Mouse (Mus musculus) midbrain, embryonic 13.5 days (tissue): Measurements from ENCODE around the gene Rabgap1l. TPM values are rescaled to one million over a fixed set of nuclear protein-coding genes. Genes with fewer than 3 reads are reported as not detected.
"Not testable (repeated sequence)": the region's sequence is repeated elsewhere in the genome, so short reads cannot be mapped to it uniquely, and the experiment has no call there.

ENCODE experiments used
- ATAC-seq: fragments of 200-750 bp; cut with Nextera tagmentation; 2 replicates; pipeline ENCODE4 v1.8.0; 2017; ENCODE audit warnings: mild to moderate bottlenecking, moderate TSS enrichment, moderate library complexity
- H3K27ac ChIP-seq: fragments of 300-500 bp; sonication (generic); 2 replicates; pipeline ENCODE4 v1.5.1; 2015; ENCODE audit warnings: inconsistent platforms, mild to moderate bottlenecking, moderate library complexity
- H3K27me3 ChIP-seq: fragments of 300-500 bp; sonication (generic); 2 replicates; pipeline ENCODE4 v1.6.1; 2015; ENCODE audit warnings: mild to moderate bottlenecking, inconsistent platforms
- H3K36me3 ChIP-seq: fragments of 300-500 bp; sonication (generic); 2 replicates; pipeline ENCODE4 v1.6.1; 2015; ENCODE audit warnings: mild to moderate bottlenecking, inconsistent platforms
- H3K4me1 ChIP-seq: fragments of 300-500 bp; sonication (generic); replicated peaks from 2 replicates; pipeline ENCODE4 v1.6.1; 2015; ENCODE audit warnings: inconsistent platforms
- H3K4me2 ChIP-seq: fragments of 300-500 bp; sonication (generic); replicated peaks from 2 replicates; pipeline ENCODE4 v1.6.1; 2015; ENCODE audit warnings: moderate library complexity, mild to moderate bottlenecking, inconsistent platforms
- H3K4me3 ChIP-seq: fragments of 300-500 bp; sonication (generic); replicated peaks from 2 replicates; pipeline ENCODE4 v1.5.1; 2015; ENCODE audit warnings: mild to moderate bottlenecking, inconsistent platforms
- H3K9ac ChIP-seq: fragments of 300-500 bp; sonication (generic); replicated peaks from 2 replicates; pipeline ENCODE4 v1.6.1; 2015; ENCODE audit warnings: mild to moderate bottlenecking, inconsistent platforms
- H3K9me3 ChIP-seq: fragments of 300-500 bp; sonication (generic); 2 replicates; pipeline ENCODE4 v1.6.1; 2016; ENCODE audit warnings: mild to moderate bottlenecking, inconsistent platforms
- WGBS: fragments of 180-500 bp; shearing (Covaris S2); methylation state at CpG from one replicate; pipeline ENCODE4 v1.1.7; 2015; 5-methylcytosine and 5-hydroxymethylcytosine counted together
- polyA plus RNA-seq: library from polyadenylated mRNA; unstranded; fragments of >200 nt; fragmentation: Nextera tagmentation; extraction: Ambion mirVana; gene quantifications from 2 replicates; pipeline ENCODE4 v1.2.1, GENCODE M21; 2015

Rabgap1l gene
- polyA plus RNA-seq, 1 experiment from 2014 or later, result 25.2 TPM

DNA sequence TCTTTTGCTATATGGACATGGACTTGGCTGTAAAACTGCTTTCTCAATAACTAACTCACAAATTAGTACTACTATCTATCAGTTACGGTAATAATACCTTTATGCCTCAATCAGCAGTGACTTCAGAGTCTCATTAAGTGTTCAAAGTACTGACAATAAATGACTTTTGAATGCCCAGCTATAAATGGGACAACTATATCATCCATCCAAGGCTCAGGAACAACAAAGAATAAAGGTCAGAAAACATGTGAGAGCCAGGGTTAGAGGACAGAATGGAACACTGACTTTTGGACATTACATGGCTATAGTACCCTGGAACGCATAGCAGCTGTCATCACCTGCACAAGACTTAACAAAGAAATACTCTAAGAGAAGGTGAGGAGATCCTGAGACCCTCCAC lies 108.8 kb downstream of the Rabgap1l start:
- Histone ChIP-seq H3K4me2 (no peak overlapping the region), H3K36me3 (no peaks in the 10 kb centered on the region), H3K4me1 (no peaks in the 10 kb centered on the region), H3K4me3 (no peak overlapping the region), H3K9me3 (no peaks in the 10 kb centered on the region), H3K27ac (no peak overlapping the region), H3K27me3 (no peaks in the 10 kb centered on the region), H3K9ac (no peak overlapping the region)
- ATAC-seq, result no peak
- 95% methylated on average over 2 of the region's 2 CpGs for WGBS

DNA sequence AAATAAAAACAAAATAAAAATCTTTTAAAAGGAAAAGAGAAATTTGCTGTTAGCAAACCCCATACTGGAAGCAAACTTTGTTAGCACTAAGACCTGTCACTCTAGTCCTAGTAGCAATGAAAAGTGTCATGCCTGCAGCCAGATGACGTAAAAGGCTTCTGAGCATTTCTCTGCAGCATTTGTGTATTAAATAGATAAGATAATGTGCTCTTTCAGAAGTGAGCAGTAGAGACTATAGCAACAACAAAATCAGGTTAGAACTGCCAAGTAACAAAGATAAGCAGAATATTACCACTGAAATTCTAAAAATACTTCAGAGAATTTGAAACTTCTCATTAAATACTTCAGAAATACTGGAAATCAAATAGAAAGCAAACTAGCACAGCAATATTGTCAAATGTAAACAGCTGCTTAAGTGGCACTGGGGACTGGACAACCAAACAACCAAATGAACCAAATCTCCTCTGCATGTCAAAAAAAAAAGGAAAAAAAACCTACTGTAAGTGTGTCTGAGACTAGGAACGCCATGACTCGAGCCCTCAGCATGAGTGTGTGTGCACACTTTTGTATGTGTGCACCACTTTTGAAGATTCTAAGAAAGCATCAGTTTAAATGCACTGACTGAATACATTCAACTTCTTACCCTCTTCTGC lies 111.5 kb downstream of the Rabgap1l start:
- H3K27ac ChIP-seq, result no peak overlapping the region
- H3K4me3 ChIP-seq, result no peak overlapping the region
- no peaks in the 10 kb centered on the region for H3K4me1 ChIP-seq
- no peak overlapping the region for H3K4me2 ChIP-seq
- no peaks in the 10 kb centered on the region for H3K36me3 ChIP-seq
- no peaks in the 10 kb centered on the region for H3K9me3 ChIP-seq
- WGBS, result 96% methylated on average over 3 of the region's 3 CpGs
- H3K9ac ChIP-seq, result no peak overlapping the region
- H3K27me3 ChIP-seq, result no peaks in the 10 kb centered on the region
- ATAC-seq, result no peak

DNA sequence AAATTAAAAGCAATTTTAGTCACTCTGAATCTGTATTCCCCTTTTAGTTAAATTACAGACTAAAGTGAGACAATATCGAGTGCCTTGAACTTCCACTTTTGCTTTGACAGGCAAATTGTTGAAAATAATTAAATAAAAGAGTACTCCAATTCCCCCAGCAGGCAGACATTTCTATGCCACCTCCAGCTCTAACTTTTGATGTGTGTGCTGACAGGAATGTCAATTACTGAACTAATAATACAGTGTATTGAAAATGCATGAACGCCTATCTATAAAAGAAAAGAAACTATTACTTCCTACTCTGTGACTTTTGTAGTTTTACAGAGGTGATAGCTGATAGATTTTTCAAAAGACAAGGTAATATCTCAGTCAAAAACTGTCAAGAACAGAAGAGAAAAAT lies 118.2 kb downstream of the Rabgap1l start:
- Histone ChIP-seq H3K9me3 (no peaks in the 10 kb centered on the region), H3K27ac (no peak overlapping the region), H3K4me3 (no peak overlapping the region), H3K9ac (no peak overlapping the region), H3K27me3 (no peaks in the 10 kb centered on the region), H3K4me1 (no peaks in the 10 kb centered on the region), H3K36me3 (no peaks in the 10 kb centered on the region), H3K4me2 (no peak overlapping the region)
- 75% methylated on average over 2 of the region's 2 CpGs for WGBS
- no peak for ATAC-seq

DNA sequence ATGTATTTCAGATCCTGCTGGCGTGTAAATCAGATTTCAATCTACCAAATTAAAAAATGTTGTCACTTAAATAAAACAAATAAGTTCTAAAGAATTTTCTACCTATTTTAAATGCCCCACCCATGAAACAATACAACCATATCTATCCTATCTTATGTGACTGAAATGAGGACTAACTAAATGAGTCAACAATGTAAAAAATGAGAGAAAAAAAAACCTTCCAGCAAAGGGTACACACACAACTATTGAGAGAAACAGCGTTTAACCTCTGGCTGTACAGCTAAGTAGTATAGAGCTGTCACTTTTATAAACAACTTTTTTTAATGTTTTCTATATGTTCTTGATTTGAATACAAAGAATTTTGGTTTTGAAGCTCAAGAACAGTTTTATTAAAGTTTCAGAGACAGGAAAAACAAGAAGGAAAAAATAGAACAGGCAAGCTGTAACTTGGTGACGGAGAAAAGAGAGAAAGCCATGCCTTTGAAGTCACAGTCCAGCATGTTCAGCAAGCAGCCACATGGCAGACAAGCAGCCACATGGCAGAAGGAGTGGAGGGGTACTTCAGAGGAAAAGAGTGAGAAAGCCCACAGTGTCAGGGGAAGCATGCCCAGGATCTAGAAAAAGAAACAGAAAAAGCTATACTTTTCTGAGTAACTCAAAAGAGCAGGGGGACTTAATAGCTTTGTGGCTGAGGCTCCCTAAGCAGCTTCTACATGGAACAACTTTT lies 120.8 kb downstream of the Rabgap1l start:
- Histone ChIP-seq H3K9me3 (no peaks in the 10 kb centered on the region), H3K4me1 (no peaks in the 10 kb centered on the region), H3K9ac (no peak overlapping the region), H3K27me3 (no peaks in the 10 kb centered on the region), H3K4me2 (no peak overlapping the region), H3K27ac (no peak overlapping the region), H3K4me3 (no peak overlapping the region), H3K36me3 (no peaks in the 10 kb centered on the region)
- no peak for ATAC-seq
- 81% methylated on average over 3 of the region's 3 CpGs for WGBS

DNA sequence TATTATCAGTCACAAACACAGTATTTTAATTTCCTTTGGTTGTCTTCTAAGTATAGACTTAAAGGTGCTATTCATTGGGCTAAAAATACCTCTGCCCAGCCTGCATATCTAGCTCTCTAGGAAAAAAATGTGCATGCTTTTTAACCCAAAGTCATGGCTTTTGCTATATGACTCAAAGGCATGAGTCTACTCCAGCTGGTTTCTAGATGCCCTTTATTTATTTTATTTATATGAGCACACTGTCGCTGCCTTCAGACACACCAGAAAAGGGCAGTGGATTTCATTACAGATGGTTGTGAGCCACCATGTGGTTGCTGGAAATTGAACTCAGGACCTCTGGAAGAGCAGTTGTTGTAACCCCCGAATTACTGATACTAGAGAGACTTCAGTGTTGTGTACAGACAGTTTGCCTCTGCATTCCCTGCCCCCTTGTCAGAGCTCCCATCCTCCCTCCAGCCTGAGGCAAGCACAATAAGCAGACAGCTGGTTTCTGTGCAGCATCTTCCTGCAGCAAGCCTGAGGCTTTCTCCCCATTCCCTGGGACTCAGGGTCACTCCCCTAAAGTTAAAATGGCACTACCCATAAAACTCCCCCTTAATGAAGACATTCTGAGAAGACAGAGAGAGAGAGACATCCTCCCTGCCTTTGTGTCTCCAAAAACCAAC lies 137.1 kb downstream of the Rabgap1l start:
- ATAC-seq, result no peak
- Histone ChIP-seq H3K36me3 (no peaks in the 10 kb centered on the region), H3K4me1 (no peaks in the 10 kb centered on the region), H3K27ac (no peak overlapping the region), H3K4me2 (no peak overlapping the region), H3K9ac (no peak overlapping the region), H3K27me3 (no peaks in the 10 kb centered on the region), H3K9me3 (no peaks in the 10 kb centered on the region), H3K4me3 (no peak overlapping the region)
- 68% methylated on average over 2 of the region's 2 CpGs for WGBS

DNA sequence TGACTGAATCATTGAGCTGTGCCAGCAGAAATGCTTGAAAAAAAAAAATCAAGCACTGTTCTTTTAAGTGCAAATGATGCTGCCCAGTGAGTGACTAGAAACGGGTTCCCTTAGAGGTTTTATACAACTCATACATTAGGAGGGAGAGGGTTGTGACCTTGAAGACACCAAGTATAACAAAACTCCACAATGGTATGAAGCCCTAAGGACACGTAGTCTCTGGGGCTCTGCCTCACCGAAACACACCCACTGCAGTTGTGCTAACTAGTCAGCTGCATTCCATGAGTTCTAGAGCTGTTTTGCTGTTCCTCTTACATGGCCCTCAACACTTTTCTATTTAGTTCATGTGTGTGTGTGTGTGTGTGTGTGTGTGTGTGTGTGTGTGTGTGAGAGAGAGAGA lies 141.3 kb downstream of the Rabgap1l start:
- no peak overlapping the region for H3K4me2 ChIP-seq
- no peak overlapping the region for H3K9ac ChIP-seq
- H3K27me3 ChIP-seq, result no peaks in the 10 kb centered on the region
- 44% methylated on average over 3 of the region's 3 CpGs for WGBS
- no peak for ATAC-seq
- H3K9me3 ChIP-seq, result no peaks in the 10 kb centered on the region
- H3K4me1 ChIP-seq, result no peaks in the 10 kb centered on the region
- no peaks in the 10 kb centered on the region for H3K36me3 ChIP-seq
- H3K27ac ChIP-seq, result no peak overlapping the region
- no peak overlapping the region for H3K4me3 ChIP-seq

DNA sequence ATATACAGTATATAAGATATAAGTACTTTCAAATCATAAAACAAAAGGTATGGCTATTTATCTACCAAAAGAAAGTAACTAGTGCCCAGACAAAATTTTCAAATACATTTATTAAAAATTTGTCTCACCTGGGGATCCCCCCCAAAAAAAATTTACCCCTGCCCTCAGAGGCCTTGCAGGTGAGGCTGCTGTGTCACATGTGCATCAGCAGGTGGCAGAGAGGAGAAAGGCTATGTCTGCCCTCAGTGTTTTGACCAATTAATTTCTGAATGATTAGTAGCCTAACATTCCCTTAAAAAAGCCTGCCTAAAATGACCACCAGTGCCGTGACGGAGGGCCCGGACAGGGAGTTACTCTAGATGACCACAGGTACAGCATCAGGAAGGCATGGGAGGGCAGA lies 147.6 kb downstream of the Rabgap1l start:
- no peak for ATAC-seq
- Histone ChIP-seq H3K4me3 (no peak overlapping the region), H3K9ac (no peak overlapping the region), H3K4me2 (no peak overlapping the region), H3K4me1 (no peaks in the 10 kb centered on the region), H3K36me3 (no peaks in the 10 kb centered on the region), H3K9me3 (no peaks in the 10 kb centered on the region), H3K27me3 (no peaks in the 10 kb centered on the region), H3K27ac (no peak overlapping the region)
- WGBS, result 86% methylated on average over 3 of the region's 3 CpGs

DNA sequence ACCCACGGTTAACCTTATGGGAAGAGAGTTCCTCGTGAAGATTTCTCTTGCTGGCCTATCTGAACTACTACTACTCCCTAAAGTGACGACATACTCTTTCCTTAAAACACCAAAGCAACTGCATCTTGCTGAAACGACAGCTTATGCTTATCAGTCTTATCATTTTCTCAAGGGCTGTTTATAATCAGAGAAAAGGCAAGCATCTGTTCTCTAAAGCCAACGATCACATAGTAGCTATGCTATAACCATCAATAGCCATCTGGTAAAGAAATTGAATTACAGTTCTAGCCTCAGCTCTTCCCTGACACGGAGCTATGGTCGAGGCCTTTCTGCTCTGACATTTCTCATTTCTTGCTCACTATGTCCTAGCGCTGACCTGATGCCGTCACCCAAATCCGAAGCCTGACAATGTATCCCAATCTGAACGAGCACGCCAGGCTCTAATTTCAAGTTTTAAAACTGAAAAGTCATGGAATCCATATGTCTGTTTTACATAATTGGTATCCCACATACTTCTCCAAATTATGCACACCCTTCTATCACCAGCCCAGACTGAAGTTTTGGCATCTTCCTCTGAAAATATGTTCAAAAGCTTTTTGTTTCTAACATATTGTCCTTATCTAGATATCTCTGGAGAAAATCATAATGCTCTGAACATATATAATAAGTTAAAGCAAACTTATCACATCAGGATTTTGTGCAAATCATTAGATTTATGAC lies 164.6 kb downstream of the Rabgap1l start:
- Histone ChIP-seq H3K9ac (no peak overlapping the region), H3K4me2 (no peak overlapping the region), H3K27me3 (no peaks in the 10 kb centered on the region), H3K4me1 (no peaks in the 10 kb centered on the region), H3K9me3 (no peaks in the 10 kb centered on the region), H3K36me3 (no peaks in the 10 kb centered on the region), H3K4me3 (no peak overlapping the region), H3K27ac (no peak overlapping the region)
- WGBS, result 92% methylated on average over 12 of the region's 12 CpGs
- ATAC-seq, result no peak

DNA sequence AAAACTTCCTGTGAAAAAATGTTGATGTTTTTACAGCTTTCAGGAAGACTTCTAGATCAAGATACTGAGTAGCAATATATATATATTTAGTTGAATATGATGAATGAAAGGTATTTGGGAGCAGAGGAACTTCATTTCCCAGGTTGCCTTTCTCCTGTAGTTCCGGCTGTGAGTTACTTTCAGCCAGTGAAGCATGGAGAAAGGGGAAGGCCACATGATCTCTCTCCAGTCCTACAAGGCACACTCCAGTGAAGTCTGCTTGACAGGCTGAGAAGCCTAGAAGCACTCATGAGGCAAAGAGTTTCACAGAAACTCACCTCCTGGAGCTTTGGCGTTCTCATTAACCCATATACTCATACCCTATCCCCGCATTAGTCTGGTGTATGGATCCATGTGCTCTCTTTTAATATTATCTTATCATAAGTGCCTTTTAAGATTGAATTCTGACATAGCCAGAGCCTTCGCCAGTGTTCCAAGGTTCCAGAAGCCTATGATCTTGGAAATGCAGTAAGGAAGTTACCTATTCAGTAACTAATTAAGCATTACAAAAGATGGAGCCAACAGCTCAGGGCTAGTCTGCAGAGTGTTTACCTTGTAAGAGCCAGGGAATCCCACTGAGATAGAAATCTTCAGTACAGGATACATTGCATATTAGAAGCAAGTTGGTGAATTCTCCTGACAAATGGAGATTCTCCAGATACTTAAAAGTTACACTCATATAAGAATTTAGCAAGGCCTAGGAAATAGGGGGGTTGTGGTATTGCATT lies 168.5 kb downstream of the Rabgap1l start:
- H3K4me2 ChIP-seq, H3K27ac ChIP-seq, H3K9ac ChIP-seq, H3K9me3 ChIP-seq, H3K27me3 ChIP-seq, H3K4me3 ChIP-seq, H3K4me1 ChIP-seq, H3K36me3 ChIP-seq, ATAC-seq: not testable (repeated sequence)
- 80% methylated on average over 4 of the region's 4 CpGs for whole genome bisulfite sequencing

DNA sequence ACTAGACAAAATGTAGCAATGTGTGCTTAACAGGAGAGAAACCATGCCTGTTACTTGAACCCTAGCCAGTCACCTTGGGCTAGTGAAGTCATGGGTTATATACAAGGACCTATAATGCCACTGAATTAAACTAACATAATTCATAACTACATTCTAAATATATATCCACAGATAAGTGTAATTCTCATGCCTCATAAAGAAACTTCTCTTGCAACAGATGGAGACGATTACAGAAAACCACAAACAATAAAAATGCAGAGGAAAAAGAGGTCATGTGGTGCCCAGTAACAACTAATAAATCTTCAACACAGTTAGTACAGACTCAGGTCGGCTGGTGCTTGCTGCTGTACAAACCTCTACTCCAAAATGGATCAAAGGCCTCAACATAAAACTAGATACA lies 174.8 kb downstream of the Rabgap1l start:
- no peak overlapping the region for H3K4me3 ChIP-seq

DNA sequence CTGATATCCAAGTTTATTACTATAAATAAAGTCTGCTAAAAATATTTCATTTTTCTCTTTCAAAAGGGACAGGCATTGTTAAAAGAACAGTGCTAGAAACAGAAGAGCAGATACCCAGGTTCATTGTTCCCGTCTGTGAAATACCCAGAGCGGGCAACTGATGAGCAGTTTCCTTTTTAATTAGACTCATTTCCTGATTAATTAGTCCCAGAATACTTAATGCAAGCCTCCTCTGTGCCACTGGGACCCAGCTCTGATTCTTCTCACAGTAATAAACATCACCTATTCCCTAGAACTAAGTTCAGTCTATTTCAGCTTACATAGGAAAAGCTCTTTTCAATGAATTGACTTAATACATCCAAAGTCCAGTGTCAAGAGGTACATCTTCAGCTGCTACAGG lies 186.6 kb downstream of the Rabgap1l start:
- Histone ChIP-seq H3K9ac (no peak overlapping the region), H3K36me3 (no peaks in the 10 kb centered on the region), H3K4me1 (no peaks in the 10 kb centered on the region), H3K9me3 (no peaks in the 10 kb centered on the region), H3K4me3 (no peak overlapping the region), H3K27ac (no peak overlapping the region), H3K4me2 (no peak overlapping the region), H3K27me3 (no peaks in the 10 kb centered on the region)
- WGBS, result 55% methylated on average over 2 of the region's 2 CpGs
- ATAC-seq, result no peak

More for the DNA sequence above, 174.8 kb downstream of the Rabgap1l start:
- 0 out of 2 replicates have a peak, but pooled peaks cover 2% of the 10 kb centered on the region for H3K9me3 ChIP-seq
- no peak overlapping the region for H3K27ac ChIP-seq
- H3K4me2 ChIP-seq, result no peak overlapping the region
- 81% methylated on average over 2 of the region's 2 CpGs for WGBS
- H3K4me1 ChIP-seq, result no peaks in the 10 kb centered on the region
- H3K9ac ChIP-seq, result no peak overlapping the region
- H3K27me3 ChIP-seq, result no peaks in the 10 kb centered on the region
- no peak for ATAC-seq
- no peaks in the 10 kb centered on the region for H3K36me3 ChIP-seq
